Mouse (Mus musculus) olfactory bulb, adult 2 months (tissue): ENCODE results near the gene Eif3i.

ENCODE experiments used
- CTCF ChIP-seq: fragments of 200-500 bp; IDR thresholded peaks from 2 replicates; pipeline ENCODE4 v1.5.1; 2012; ENCODE audit warnings: low read depth, mild to moderate bottlenecking, low read length, moderate library complexity; ENCODE audit not compliant: insufficient read depth
- POLR2A ChIP-seq: fragments of 200-500 bp; IDR thresholded peaks from 2 replicates; pipeline ENCODE4 v1.6.1; 2012; ENCODE audit warnings: mild to moderate bottlenecking, low read depth, low read length, moderate library complexity; ENCODE audit not compliant: insufficient read depth

GRCm38 (mm10) chr4:129558321-129558955 is 42.0 kb downstream of the Eif3i start:
- TF ChIP-seq CTCF, result no peak
- no peak for TF ChIP-seq POLR2A
